In genomic region chr3:147252812-147253211, GRCm38 (mm10) we compare ENCODE assay signal across 19 mouse cellular contexts.
DNase-seq lines count a peak whose midpoint lies in the region; ATAC-seq and TF ChIP-seq lines count a peak whose summit lies in the region.
"Had no signal": no experiment of that assay in that cellular context is flagged by ENCODE, and none has a peak within 500 bp of the region (broad histone marks: within the 10 kb centered on the region; RNA-seq: fewer than 3 reads in every experiment).

No protein-coding gene starts in this region.

- no peaks in the 10 kb centered on the region for H3K9me3 ChIP-seq in intestine, embryonic 14.5 days (ENCODE audit: control insufficient read depth, low read length)
- H3K9me3 ChIP-seq in intestine, embryonic 16.5 days (ENCODE audit: control insufficient read depth, low read length), result no peaks in the 10 kb centered on the region
- no peaks in the 10 kb centered on the region for H3K9me3 ChIP-seq in forebrain, embryonic 13.5 days (replicated peaks)
- H3K9me3 ChIP-seq in neural tube, embryonic 14.5 days (ENCODE audit: control insufficient read depth, low read length), result no peaks in the 10 kb centered on the region
- H3K9me3 ChIP-seq: intestine, embryonic 15.5 days; limb, embryonic 15.5 days had no signal

- no peak for TF ChIP-seq EP300 in heart, adult 2 months (IDR thresholded peaks at IDR 0.05; ENCODE audit: insufficient read depth, low read depth, low read length)

- H3K27me3 ChIP-seq in intestine, embryonic 14.5 days (replicated peaks; ENCODE audit: control insufficient read depth, insufficient read depth, low read length), result no peaks in the 10 kb centered on the region
- no peaks in the 10 kb centered on the region for H3K27me3 ChIP-seq in intestine, embryonic 16.5 days (replicated peaks; ENCODE audit: control insufficient read depth, insufficient read depth, low read length)
- H3K27me3 ChIP-seq in forebrain, embryonic 13.5 days, result no peaks in the 10 kb centered on the region
- H3K27me3 ChIP-seq in neural tube, embryonic 14.5 days (ENCODE audit: control insufficient read depth, insufficient read depth, low read length), result no peaks in the 10 kb centered on the region
- H3K27me3 ChIP-seq in heart, adult 2 months (ENCODE audit: control insufficient read depth, insufficient read depth, low read length), result no peaks in the 10 kb centered on the region
- H3K27me3 ChIP-seq: intestine, embryonic 15.5 days had no signal

- no peaks in the 10 kb centered on the region; the same call in 1 of the 2 replicates for H3K4me1 ChIP-seq in intestine, embryonic 14.5 days (replicated peaks; ENCODE audit: control insufficient read depth, insufficient read depth, low read length)
- H3K4me1 ChIP-seq in intestine, embryonic 16.5 days (ENCODE audit: control insufficient read depth, insufficient read depth, low read length), result no peaks in the 10 kb centered on the region
- peaks cover 12% of the 10 kb centered on the region for H3K4me1 ChIP-seq in forebrain, embryonic 13.5 days
- peaks cover 9% of the 10 kb centered on the region; the same call in 1 of the 2 replicates for H3K4me1 ChIP-seq in neural tube, embryonic 14.5 days (ENCODE audit: control insufficient read depth, insufficient read depth, low read length)
- H3K4me1 ChIP-seq in heart, adult 2 months (ENCODE audit: control insufficient read depth, insufficient read depth, low read length), result no peaks in the 10 kb centered on the region
- H3K4me1 ChIP-seq: limb, embryonic 15.5 days had no signal

- TF ChIP-seq CTCF in heart, adult 2 months (IDR thresholded peaks at IDR 0.05), result no peak

- intact Hi-C loops in heart, adult 2 months (cut with DNase I), result no loop called here

- no peak overlapping the region for H3K9ac ChIP-seq in intestine, embryonic 14.5 days (ENCODE audit: low read length)
- no peak overlapping the region for H3K9ac ChIP-seq in intestine, embryonic 16.5 days (ENCODE audit: low read depth, low read length)
- H3K9ac ChIP-seq in forebrain, embryonic 13.5 days, result no peak overlapping the region
- H3K9ac ChIP-seq in neural tube, embryonic 14.5 days (replicated peaks; ENCODE audit: low read depth, low read length), result no peak overlapping the region
- H3K9ac ChIP-seq in heart, adult 2 months (ENCODE audit: low read depth, low read length), result no peak overlapping the region
- H3K9ac ChIP-seq: intestine, embryonic 15.5 days; limb, embryonic 15.5 days; liver, postnatal 0 days had no signal

- no peaks in the 10 kb centered on the region for H3K36me3 ChIP-seq in intestine, embryonic 14.5 days (ENCODE audit: control insufficient read depth, insufficient read depth, low read length)
- no peaks in the 10 kb centered on the region for H3K36me3 ChIP-seq in intestine, embryonic 16.5 days (ENCODE audit: control insufficient read depth, insufficient read depth, low read length)
- no peaks in the 10 kb centered on the region for H3K36me3 ChIP-seq in forebrain, embryonic 13.5 days (ENCODE audit: poor library complexity, severe bottlenecking)
- H3K36me3 ChIP-seq in neural tube, embryonic 14.5 days (ENCODE audit: control insufficient read depth, insufficient read depth, low read length), result no peaks in the 10 kb centered on the region
- H3K36me3 ChIP-seq in heart, adult 2 months (ENCODE audit: control insufficient read depth, insufficient read depth, low read length), result no peaks in the 10 kb centered on the region
- H3K36me3 ChIP-seq: G1E; intestine, embryonic 15.5 days; limb, embryonic 15.5 days had no signal

- 0 out of 2 replicates have a peak, but pooled peaks have one; percentile 5 for ATAC-seq in intestine, embryonic 14.5 days (replicated peaks; ENCODE audit: low FRiP score, low TSS enrichment, low read depth)
- ATAC-seq in intestine, embryonic 16.5 days, result no peak
- ATAC-seq in forebrain, embryonic 13.5 days, result peak; percentile 60
- peak; percentile 45; the same call in 1 of the 2 replicates for ATAC-seq in neural tube, embryonic 14.5 days (ENCODE audit: low read depth)
- ATAC-seq: intestine, embryonic 15.5 days; liver, postnatal 0 days had no signal

- TF ChIP-seq POLR2A in heart, adult 2 months (IDR thresholded peaks at IDR 0.05; ENCODE audit: insufficient read depth, low read depth, low read length), result no peak

- H3K4me2 ChIP-seq in intestine, embryonic 14.5 days (ENCODE audit: low read length), result no peak overlapping the region
- H3K4me2 ChIP-seq in intestine, embryonic 16.5 days (ENCODE audit: low read depth, low read length), result no peak overlapping the region
- no peak overlapping the region for H3K4me2 ChIP-seq in forebrain, embryonic 13.5 days
- no peak overlapping the region for H3K4me2 ChIP-seq in neural tube, embryonic 14.5 days (ENCODE audit: low read depth, low read length)
- H3K4me2 ChIP-seq: intestine, embryonic 15.5 days; limb, embryonic 15.5 days had no signal

- no peak overlapping the region for H3K4me3 ChIP-seq in intestine, embryonic 14.5 days (ENCODE audit: low read depth, low read length)
- H3K4me3 ChIP-seq in intestine, embryonic 16.5 days (ENCODE audit: low read length), result no peak overlapping the region
- H3K4me3 ChIP-seq in forebrain, embryonic 13.5 days, result no peak overlapping the region
- no peak overlapping the region for H3K4me3 ChIP-seq in neural tube, embryonic 14.5 days (ENCODE audit: low read depth, low read length)
- H3K4me3 ChIP-seq in heart, adult 2 months, result no peak overlapping the region
- H3K4me3 ChIP-seq: intestine, embryonic 15.5 days; limb, embryonic 15.5 days had no signal

- H3K79me2 ChIP-seq in heart, adult 2 months (replicated peaks; ENCODE audit: control insufficient read depth, insufficient read depth, low read length), result no peaks in the 10 kb centered on the region

- no peak overlapping the region for H3K27ac ChIP-seq in intestine, embryonic 14.5 days (ENCODE audit: low read depth)
- no peak overlapping the region for H3K27ac ChIP-seq in intestine, embryonic 16.5 days (ENCODE audit: low read length)
- peak overlapping the region; percentile 63; the same call in 1 of the 2 replicates for H3K27ac ChIP-seq in forebrain, embryonic 13.5 days
- H3K27ac ChIP-seq in neural tube, embryonic 14.5 days (ENCODE audit: low read depth, low read length), result peak overlapping the region; percentile 62; the same call in 1 of the 2 replicates
- no peak overlapping the region for H3K27ac ChIP-seq in heart, adult 2 months
- H3K27ac ChIP-seq: intestine, embryonic 15.5 days; limb, embryonic 15.5 days; stomach, postnatal 0 days had no signal

- 29% methylated on average over 6 of the region's 6 CpGs for WGBS in intestine, embryonic 14.5 days
- 46% methylated on average over 6 of the region's 6 CpGs for WGBS in intestine, embryonic 16.5 days
- 69% methylated on average over 6 of the region's 6 CpGs for WGBS in forebrain, embryonic 13.5 days
- 41% methylated on average over 6 of the region's 6 CpGs for whole genome bisulfite sequencing in neural tube, embryonic 14.5 days
- 64% methylated on average over 6 of the region's 6 CpGs for WGBS in heart, adult 2 months

- DNase-seq in intestine, embryonic 14.5 days (ENCODE audit: low spot score), result no peak
- DNase-seq in adipocyte (ENCODE audit: low spot score), result peak; percentile 22
- no peak for DNase-seq in testis, postnatal 14 days (ENCODE audit: low spot score)
- no peak for DNase-seq in heart, adult 2 months
- DNase-seq: cerebellum, postnatal 25 days; gastrocnemius, postnatal 14 days; heart, postnatal 14 days; kidney, postnatal 10 days; liver, postnatal 0 days; midbrain, embryonic 14.5 days; right cerebral cortex, adult 18-20 months; thymus, postnatal 4 days had no signal

Comparison
In these comparisons a context has a peak if more than half of its experiments do, and no peak if none do; other contexts are left out.
1. H3K27ac ChIP-seq: peak in forebrain, embryonic 13.5 days (single experiment) and neural tube, embryonic 14.5 days (single experiment); none in intestine, embryonic 14.5 days (single experiment), intestine, embryonic 16.5 days (single experiment) and heart, adult 2 months (single experiment).